Mouse (Mus musculus) liver, postnatal 0 days (tissue): ENCODE measurements around the gene Ctla2a.
"Not testable (repeated sequence)": the region's sequence is repeated elsewhere in the genome, so short reads cannot be mapped to it uniquely, and the experiment has no call there.

Experiments used
- CTCF ChIP-seq: sonication (generic); IDR thresholded peaks from 2 replicates; pipeline ENCODE4 v1.5.1; 2016; ENCODE audit warnings: antibody characterized with exemption, low read depth
- EP300 ChIP-seq: IDR thresholded peaks from 2 replicates; pipeline ENCODE4 v1.6.1; 2016; ENCODE audit warnings: antibody characterized with exemption, low read depth, mild to moderate bottlenecking

GRCm38 (mm10) chr13:60963985-60964384 is 27.6 kb upstream of the Ctla2a start:
- TF ChIP-seq CTCF, EP300: not testable (repeated sequence)
